Mouse (Mus musculus): Measurements from ENCODE around the gene Kcnj6.

The Kcnj6 gene

DNA sequence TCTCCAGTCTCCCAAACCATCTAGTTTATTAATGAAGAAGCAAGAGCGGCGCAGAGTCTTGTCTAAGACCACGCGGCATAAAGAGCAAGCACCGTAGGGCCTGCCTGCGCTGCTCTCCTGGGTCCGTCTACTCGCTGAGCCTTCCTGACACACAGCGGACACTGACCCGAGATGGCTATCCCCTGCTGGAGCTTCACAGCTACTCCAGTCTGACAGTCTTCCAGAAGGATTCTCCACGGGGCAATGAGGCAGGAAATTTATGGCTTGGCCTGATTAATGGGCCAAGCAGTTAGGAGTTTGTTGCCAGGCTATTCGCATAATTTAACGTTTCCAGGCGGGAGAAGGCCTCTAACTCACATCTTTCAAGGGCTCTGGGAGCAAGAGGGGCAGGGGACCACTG, 283.0 kb downstream of the Kcnj6 start:
- no peak for DNase-seq (ENCODE audit: low spot score)

DNA sequence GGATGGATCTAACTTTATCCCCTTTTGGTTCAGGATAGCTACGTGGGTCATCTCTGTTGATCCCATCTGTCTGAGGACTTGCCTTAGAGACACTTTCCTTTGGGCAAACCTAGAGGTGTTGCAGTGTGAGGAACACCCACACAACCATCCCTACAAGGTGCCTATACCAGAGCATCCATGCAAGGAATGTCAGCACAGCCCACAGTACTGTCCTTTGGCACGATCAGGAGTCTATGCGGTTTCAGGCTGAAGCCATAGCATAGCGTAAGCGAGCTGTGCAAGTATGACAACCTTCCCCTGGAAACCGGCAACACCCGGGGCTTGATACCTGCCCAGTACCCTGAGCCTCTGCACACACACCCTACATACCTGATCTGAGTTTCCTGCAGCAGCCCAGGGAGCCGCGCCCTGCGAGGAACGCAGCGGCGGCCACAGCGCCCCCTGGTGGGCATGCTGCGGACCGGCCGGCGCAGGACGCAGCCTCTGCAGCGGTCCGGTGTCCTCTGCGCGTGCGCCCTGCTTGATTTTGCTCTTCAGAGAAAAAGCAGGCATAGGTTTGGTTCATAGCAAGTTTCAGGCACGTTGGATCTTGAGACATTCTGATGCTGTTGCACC, 283.9 kb downstream of the Kcnj6 start:
- DNase-seq (ENCODE audit: low spot score), result peak; percentile 91

DNA sequence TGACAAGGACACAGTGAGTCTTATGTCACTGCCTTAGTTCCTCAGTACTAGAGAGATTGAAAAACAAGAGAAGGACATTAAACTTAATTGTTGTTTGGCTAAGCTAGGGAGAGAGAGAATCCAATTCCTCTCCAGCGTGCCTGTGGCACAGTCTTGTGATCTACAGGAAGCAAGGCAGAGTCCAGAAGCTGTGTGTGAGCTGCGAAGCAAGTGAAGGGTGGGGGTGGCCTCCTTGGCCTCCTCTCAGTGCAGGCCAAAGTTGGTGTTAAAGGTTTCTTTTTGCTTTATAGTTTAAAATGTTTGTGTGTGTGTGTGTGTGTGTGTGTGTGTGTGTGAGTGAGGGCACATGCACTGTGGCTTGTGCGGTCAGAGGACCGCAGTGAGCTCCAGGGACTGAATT, 295.5 kb downstream of the Kcnj6 start:
- no peak for DNase-seq (ENCODE audit: low spot score)

DNA sequence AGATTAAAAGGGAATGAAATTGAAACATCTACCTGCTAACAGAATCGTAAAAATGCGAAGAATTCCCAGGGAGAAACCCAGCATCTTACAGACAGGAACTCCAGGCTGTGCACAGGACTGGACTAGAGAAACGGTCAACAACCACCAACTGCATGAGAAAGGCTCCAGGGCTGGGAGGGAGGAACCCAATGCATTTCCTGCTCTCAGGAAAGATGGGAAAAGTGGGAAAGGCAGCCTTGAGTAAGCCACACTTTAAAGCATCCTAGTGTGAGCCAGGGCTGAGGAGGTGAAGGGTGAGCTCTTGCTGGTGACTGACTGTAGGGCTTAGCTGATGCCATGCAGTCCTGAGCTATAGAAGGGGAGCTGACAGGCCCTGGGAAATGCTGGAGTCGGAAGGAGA, 296.4 kb downstream of the Kcnj6 start:
- no peak for DNase-seq (ENCODE audit: low spot score)
